Mouse (Mus musculus): ENCODE data around the gene Pom121l12. TPM values are rescaled to one million over a fixed set of nuclear protein-coding genes. Genes with fewer than 3 reads are reported as not detected.

Gene Pom121l12
- not detected in 2 replicates for polyA plus RNA-seq (2012; ENCODE audit: insufficient read depth, insufficient read length, low replicate concordance, missing spikeins)

- H3K4me3 ChIP-seq (ENCODE audit: insufficient read depth, low read depth, low read length) = no peak within 1 kb of the TSS
- WGBS = 92% methylated on average over 11 of the region's 11 CpGs
- no peak within 1 kb of the TSS for H3K27ac ChIP-seq (ENCODE audit: insufficient read depth, low read depth, low read length)
- no peak for TF ChIP-seq POLR2A (IDR thresholded peaks at IDR 0.05; ENCODE audit: insufficient read depth, low read depth, low read length)
- no peak for TF ChIP-seq CTCF (IDR thresholded peaks at IDR 0.05; ENCODE audit: insufficient read depth, low read depth, low read length)
- no peaks in the 10 kb centered on the region for H3K4me1 ChIP-seq (ENCODE audit: control insufficient read depth, insufficient read depth, low read length)
These were observed at the start of gene Pom121l12 for GRCm38 (mm10) chr11:14598976-14599375. Gene Pom121l12, plus strand, starts transcription at chr11:14599276.

- TF ChIP-seq CTCF (IDR thresholded peaks at IDR 0.05; ENCODE audit: insufficient read depth, low read depth, low read length) (no peak), POLR2A (IDR thresholded peaks at IDR 0.05; ENCODE audit: insufficient read depth, low read depth, low read length) (no peak)
- 93% methylated on average over 2 of the region's 2 CpGs for WGBS
- no peak overlapping the region for H3K4me3 ChIP-seq (ENCODE audit: insufficient read depth, low read depth, low read length)
These were observed 12.8 kb downstream of the Pom121l12 start for GRCm38 (mm10) chr11:14611859-14612258.

More at GRCm38 (mm10) chr11:14611859-14612258, 12.8 kb downstream of the Pom121l12 start:
- Histone ChIP-seq H3K4me1 (ENCODE audit: control insufficient read depth, insufficient read depth, low read length) (no peaks in the 10 kb centered on the region), H3K27ac (ENCODE audit: insufficient read depth, low read depth, low read length) (no peak overlapping the region)
